Mouse (Mus musculus) heart, postnatal 0 days (tissue): ENCODE data around the gene Sgms1. TPM values are rescaled to one million over a fixed set of nuclear protein-coding genes. Genes with fewer than 3 reads are reported as not detected.

Experiments used
- ATAC-seq: fragments of 200-750 bp; cut with Nextera tagmentation; 2 replicates; pipeline ENCODE4 v1.8.0; 2017; ENCODE audit warnings: low read depth, moderate number of reproducible peaks, moderate library complexity; ENCODE audit not compliant: insufficient read depth
- DNase-seq: peaks from one replicate; pipeline ENCODE4 v3.0.0-alpha.2; 2016; ENCODE audit warnings: low spot score
- H3K27ac ChIP-seq: fragments of 300-500 bp; sonication (generic); 2 replicates; pipeline ENCODE4 v1.5.1; 2014; ENCODE audit warnings: low read depth, mild to moderate bottlenecking
- H3K27me3 ChIP-seq: fragments of 300-500 bp; sonication (generic); 2 replicates; pipeline ENCODE4 v1.6.1; 2014; ENCODE audit warnings: low read length, mixed read lengths; ENCODE audit not compliant: control insufficient read depth, insufficient read depth
- H3K36me3 ChIP-seq: fragments of 300-500 bp; sonication (generic); replicated peaks from 2 replicates; pipeline ENCODE4 v1.6.1; 2014; ENCODE audit warnings: low read length, mixed read lengths; ENCODE audit not compliant: control insufficient read depth, insufficient read depth
- H3K4me1 ChIP-seq: fragments of 300-500 bp; sonication (generic); 2 replicates; pipeline ENCODE4 v1.6.1; 2014; ENCODE audit warnings: antibody characterized with exemption; ENCODE audit not compliant: control insufficient read depth, insufficient read depth
- H3K4me2 ChIP-seq: fragments of 300-500 bp; sonication (generic); 2 replicates; pipeline ENCODE4 v1.6.1; 2014; ENCODE audit warnings: low read depth, mild to moderate bottlenecking, low read length, moderate library complexity
- H3K4me3 ChIP-seq: fragments of 300-500 bp; sonication (generic); 2 replicates; pipeline ENCODE4 v1.5.1; 2014; ENCODE audit warnings: low read depth, low read length
- H3K9ac ChIP-seq: fragments of 300-500 bp; sonication (generic); replicated peaks from 2 replicates; pipeline ENCODE4 v1.6.1; 2014; ENCODE audit warnings: low read depth, low read length, mixed read lengths
- H3K9me3 ChIP-seq: fragments of 300-500 bp; sonication (generic); replicated peaks from 2 replicates; pipeline ENCODE4 v1.6.1; 2016; ENCODE audit warnings: low read length; ENCODE audit not compliant: control insufficient read depth
- CTCF ChIP-seq: IDR thresholded peaks from 2 replicates; pipeline ENCODE4 v1.5.1; 2016; ENCODE audit warnings: antibody characterized with exemption, control low read depth, low read depth
- EP300 ChIP-seq: IDR thresholded peaks from 2 replicates; pipeline ENCODE4 v1.6.1; 2016; ENCODE audit warnings: antibody characterized with exemption, low read depth
- WGBS: fragments of 180-500 bp; shearing (Covaris S2); extraction: QIAGEN DNeasy Blood & Tissue Kit; methylation state at CpG from one replicate; pipeline ENCODE4 v1.1.7; 2014; 5-methylcytosine and 5-hydroxymethylcytosine counted together
- polyA plus RNA-seq: library from polyadenylated mRNA; unstranded; fragments of >200 nt; fragmentation: Nextera tagmentation; extraction: Ambion mirVana; gene quantifications from 2 replicates; pipeline ENCODE4 v1.2.1, GENCODE M21; 2015
- total RNA-seq: library from RNA; depleted of rRNA; stranded (reverse); fragments of >200 nt; gene quantifications from 2 replicates; pipeline ENCODE4 v1.2.3, GENCODE M21; 2014; ENCODE audit warnings: low replicate concordance

The Sgms1 gene
- total and polyA plus RNA-seq, 2 experiments from 2014 or later: 29.4 to 52.0 TPM

DNA sequence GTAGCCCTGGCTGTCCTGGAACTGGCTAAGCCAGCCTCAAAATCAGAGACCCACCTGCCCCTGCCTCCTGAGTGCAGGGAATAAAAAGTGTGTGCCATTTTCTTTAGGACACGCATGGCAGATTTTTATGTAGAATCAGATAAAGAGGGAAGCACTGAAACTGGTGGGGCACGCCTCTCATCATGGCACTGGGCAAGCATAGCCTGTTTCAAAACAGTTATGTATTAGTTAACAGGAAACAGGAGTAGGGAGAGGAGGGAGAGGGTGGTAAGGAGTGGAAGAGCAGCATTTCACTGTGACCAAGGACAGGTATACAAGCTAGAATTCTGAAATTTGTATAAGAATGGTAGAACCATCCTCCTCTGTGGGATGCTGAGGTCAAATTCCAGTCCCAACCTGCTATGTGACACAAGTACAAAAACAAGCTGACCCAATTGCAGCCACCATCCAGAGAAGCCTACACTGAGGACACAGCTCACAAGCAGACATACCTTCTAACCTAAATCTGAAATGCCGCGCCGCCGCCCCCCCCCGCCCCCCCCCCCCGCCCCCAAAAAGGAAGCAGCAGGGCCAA is 149.0 kb downstream of the Sgms1 start:
- DNase-seq: no peak
- Histone ChIP-seq H3K27ac (no peak overlapping the region), H3K36me3 (no peaks in the 10 kb centered on the region), H3K4me3 (no peak overlapping the region), H3K27me3 (no peaks in the 10 kb centered on the region), H3K4me1 (peaks cover 6% of the 10 kb centered on the region), H3K9ac (no peak overlapping the region), H3K4me2 (no peak overlapping the region), H3K9me3 (no peaks in the 10 kb centered on the region)
- TF ChIP-seq EP300 (no peak), CTCF (no peak)
- WGBS: 59% methylated on average over 7 of the region's 8 CpGs
- no peak for ATAC-seq

DNA sequence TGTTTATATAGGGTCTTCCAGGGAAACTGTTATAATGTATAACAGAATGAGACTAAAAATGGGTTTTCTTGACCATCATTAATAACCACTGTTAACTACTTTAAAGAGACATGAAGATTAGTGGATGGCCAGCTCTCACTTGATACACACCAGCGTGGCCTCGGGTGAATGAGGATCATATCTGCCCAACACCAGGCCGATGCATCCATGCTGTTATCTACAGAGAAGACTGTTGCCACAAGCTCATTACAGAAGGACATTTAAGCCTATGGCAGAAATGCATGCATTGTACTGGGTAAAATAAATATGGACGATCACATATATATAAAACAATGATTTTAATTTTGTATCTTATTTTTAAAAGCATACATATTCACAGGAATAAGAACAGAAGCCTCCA is 149.6 kb downstream of the Sgms1 start:
- 70% methylated on average over 4 of the region's 4 CpGs for whole genome bisulfite sequencing
- no peaks in the 10 kb centered on the region for H3K36me3 ChIP-seq
- no peak overlapping the region for H3K4me2 ChIP-seq
- no peak for TF ChIP-seq CTCF
- TF ChIP-seq EP300: no peak
- no peaks in the 10 kb centered on the region for H3K9me3 ChIP-seq
- DNase-seq (no peak), ATAC-seq (no peak)
- H3K4me3 ChIP-seq: no peak overlapping the region
- no peak overlapping the region for H3K27ac ChIP-seq
- no peaks in the 10 kb centered on the region for H3K27me3 ChIP-seq
- H3K4me1 ChIP-seq: peaks cover 6% of the 10 kb centered on the region
- no peak overlapping the region for H3K9ac ChIP-seq

DNA sequence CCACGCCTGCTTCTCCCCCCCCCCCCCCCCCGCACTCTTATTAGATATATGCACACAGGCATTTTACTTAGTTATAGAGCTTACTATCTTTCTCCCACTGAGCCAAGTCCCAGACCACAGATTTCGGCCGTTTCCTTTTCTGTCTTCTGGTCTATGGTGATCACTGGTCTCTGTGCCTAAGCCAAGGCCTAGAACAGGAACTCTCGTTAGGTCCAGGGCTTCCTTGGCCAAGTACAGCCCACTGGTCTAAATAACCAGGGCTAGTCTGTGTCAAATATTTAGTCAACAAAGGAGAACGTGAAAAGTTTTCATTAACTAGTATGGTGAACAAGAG is 150.1 kb downstream of the Sgms1 start:
- Histone ChIP-seq H3K36me3 (no peaks in the 10 kb centered on the region), H3K9me3 (no peaks in the 10 kb centered on the region), H3K9ac (no peak overlapping the region), H3K27me3 (no peaks in the 10 kb centered on the region), H3K27ac (no peak overlapping the region), H3K4me1 (peaks cover 6% of the 10 kb centered on the region), H3K4me2 (no peak overlapping the region), H3K4me3 (no peak overlapping the region)
- DNase-seq (no peak), ATAC-seq (no peak; the same call in 1 of the 2 replicates)
- WGBS: 75% methylated on average over 6 of the region's 6 CpGs
- TF ChIP-seq CTCF (no peak), EP300 (no peak)

DNA sequence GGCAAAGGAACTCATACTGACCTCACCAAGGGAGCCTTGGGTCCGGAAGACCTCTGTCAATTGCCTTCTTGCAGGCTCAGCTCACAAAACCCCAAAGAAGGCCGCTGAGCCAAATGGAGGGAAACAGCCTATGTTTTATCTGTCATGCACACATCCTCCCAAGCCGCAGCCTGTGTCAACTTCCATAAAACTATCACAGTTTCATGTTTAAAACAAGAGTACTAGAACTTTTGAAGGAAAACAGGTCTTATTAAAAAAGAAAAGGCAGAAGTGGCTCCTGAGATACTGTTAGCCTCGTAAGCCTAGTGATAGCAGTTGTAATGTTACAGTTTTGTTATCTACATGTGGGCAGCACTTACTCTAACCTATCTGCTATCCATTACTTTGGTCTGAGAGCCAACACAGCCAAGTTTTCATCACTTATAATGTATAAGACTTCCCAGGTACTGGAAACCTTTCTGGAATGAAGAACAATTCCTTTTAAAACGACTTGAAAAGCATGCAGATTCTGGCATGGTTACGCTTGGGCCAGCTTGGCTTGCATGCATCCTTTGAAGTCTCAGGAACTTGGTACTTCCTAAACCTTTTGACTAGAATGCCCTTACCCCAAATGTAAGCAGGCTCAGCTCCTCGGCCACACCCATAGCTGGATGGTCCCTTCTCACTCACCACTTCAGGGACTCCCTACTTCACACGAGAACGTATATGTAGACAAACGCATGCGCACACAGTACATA is 150.6 kb downstream of the Sgms1 start:
- no peaks in the 10 kb centered on the region for H3K36me3 ChIP-seq
- no peaks in the 10 kb centered on the region for H3K9me3 ChIP-seq
- WGBS: 65% methylated on average over 11 of the region's 11 CpGs
- no peak overlapping the region for H3K4me2 ChIP-seq
- no peak overlapping the region for H3K9ac ChIP-seq
- ATAC-seq (no peak), DNase-seq (no peak)
- no peak overlapping the region for H3K27ac ChIP-seq
- peaks cover 6% of the 10 kb centered on the region for H3K4me1 ChIP-seq
- no peak overlapping the region for H3K4me3 ChIP-seq
- TF ChIP-seq CTCF (no peak), EP300 (no peak)
- H3K27me3 ChIP-seq: no peaks in the 10 kb centered on the region

DNA sequence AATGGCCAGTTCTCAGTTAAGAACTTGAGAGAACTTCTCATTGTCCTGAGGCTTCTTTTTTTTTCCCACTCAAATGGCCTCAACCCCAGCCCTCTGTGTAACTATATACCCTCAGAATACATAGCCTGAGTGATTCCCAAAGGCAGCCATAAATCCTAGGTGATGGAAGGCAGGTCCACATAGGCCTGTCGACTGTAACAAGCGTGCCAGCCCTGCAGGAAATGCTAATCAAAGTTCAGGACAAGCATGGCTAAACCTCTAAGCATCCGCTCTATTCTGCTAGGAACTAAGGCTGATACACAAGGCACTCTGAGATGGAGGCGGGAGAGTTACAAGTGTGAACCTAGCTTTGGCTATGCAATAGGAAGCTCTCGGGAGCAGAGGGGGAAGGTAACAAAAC is 151.8 kb downstream of the Sgms1 start:
- ATAC-seq: no peak
- H3K27me3 ChIP-seq: no peaks in the 10 kb centered on the region
- TF ChIP-seq EP300: no peak
- TF ChIP-seq CTCF: no peak
- no peaks in the 10 kb centered on the region for H3K9me3 ChIP-seq
- H3K36me3 ChIP-seq: no peaks in the 10 kb centered on the region
- DNase-seq: no peak
- H3K27ac ChIP-seq: no peak overlapping the region
- peaks cover 6% of the 10 kb centered on the region for H3K4me1 ChIP-seq
- H3K9ac ChIP-seq: no peak overlapping the region
- H3K4me2 ChIP-seq: no peak overlapping the region
- H3K4me3 ChIP-seq: no peak overlapping the region
- 69% methylated on average over 5 of the region's 5 CpGs for WGBS

DNA sequence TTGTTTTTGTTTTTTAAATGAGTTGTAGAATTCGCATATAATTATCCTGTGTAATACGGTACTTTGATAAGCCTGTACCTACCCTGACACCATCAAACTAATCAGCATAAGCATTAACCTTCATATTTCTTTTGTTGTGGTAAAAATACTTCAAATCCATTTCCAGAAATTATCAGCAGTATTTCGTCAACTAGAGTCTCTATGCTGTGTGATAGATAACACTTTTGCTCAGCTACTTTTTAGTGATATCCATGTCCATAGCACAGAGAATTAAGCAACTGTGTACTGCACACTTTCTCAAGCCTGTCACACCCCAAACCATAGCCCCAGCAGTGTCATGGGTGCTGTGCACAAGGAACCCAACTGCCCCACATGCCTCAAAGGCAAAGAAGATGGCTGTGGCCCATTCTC is 152.3 kb downstream of the Sgms1 start:
- no peak overlapping the region for H3K4me3 ChIP-seq
- no peak for DNase-seq
- no peak for ATAC-seq
- H3K36me3 ChIP-seq: no peaks in the 10 kb centered on the region
- no peaks in the 10 kb centered on the region for H3K9me3 ChIP-seq
- no peak overlapping the region for H3K27ac ChIP-seq
- peaks cover 4% of the 10 kb centered on the region for H3K4me1 ChIP-seq
- no peaks in the 10 kb centered on the region for H3K27me3 ChIP-seq
- WGBS: 75% methylated on average over 3 of the region's 3 CpGs
- H3K9ac ChIP-seq: no peak overlapping the region
- TF ChIP-seq EP300: no peak
- no peak for TF ChIP-seq CTCF
- no peak overlapping the region for H3K4me2 ChIP-seq
